Mouse (Mus musculus): ENCODE data around the gene Ccdc71.

The Ccdc71 gene

GRCm38 (mm10) chr9:108489702-108490558, 29.6 kb downstream of the Ccdc71 start:
- no peak for DNase-seq (ENCODE audit: low read depth, low spot score)

GRCm38 (mm10) chr9:108490559-108491285, 30.4 kb downstream of the Ccdc71 start, which contains the start of gene Usp19:
Gene Usp19 (plus strand): TSS chr9:108490602.
- DNase-seq (ENCODE audit: low read depth, low spot score), result peak; percentile 84

GRCm38 (mm10) chr9:108491286-108491580, 30.9 kb downstream of the Ccdc71 start:
- DNase-seq (ENCODE audit: low read depth, low spot score), result no peak

GRCm38 (mm10) chr9:108492043-108492750, 31.9 kb downstream of the Ccdc71 start:
- DNase-seq (ENCODE audit: low read depth, low spot score), result no peak

- DNase-seq (ENCODE audit: low read depth, low spot score), result no peak
These were observed 32.9 kb downstream of the Ccdc71 start for GRCm38 (mm10) chr9:108493246-108493645.

GRCm38 (mm10) chr9:108494146-108494825, 34.0 kb downstream of the Ccdc71 start:
- DNase-seq (ENCODE audit: low read depth, low spot score), result no peak

- no peak for DNase-seq (ENCODE audit: low read depth, low spot score)
These were observed 34.6 kb downstream of the Ccdc71 start for GRCm38 (mm10) chr9:108494905-108495304.

- DNase-seq (ENCODE audit: low read depth, low spot score), result no peak
These were observed 38.9 kb downstream of the Ccdc71 start for GRCm38 (mm10) chr9:108499231-108499630.

GRCm38 (mm10) chr9:108499943-108500342, 39.6 kb downstream of the Ccdc71 start:
- DNase-seq (ENCODE audit: low read depth, low spot score), result no peak

GRCm38 (mm10) chr9:108506901-108507300, 46.6 kb downstream of the Ccdc71 start:
- DNase-seq (ENCODE audit: low read depth, low spot score), result no peak

- peak; percentile 95 for DNase-seq (ENCODE audit: low read depth, low spot score)
These were observed 47.5 kb downstream of the Ccdc71 start, which contains the start of gene Qars for GRCm38 (mm10) chr9:108507619-108508434. Gene Qars (plus strand): TSS chr9:108507706.

GRCm38 (mm10) chr9:108508776-108509175, 48.4 kb downstream of the Ccdc71 start:
- DNase-seq (ENCODE audit: low read depth, low spot score), result no peak

All from WW6 (cell line).